Mouse (Mus musculus) adrenal gland, postnatal 14 days (tissue): ENCODE data around the gene Grap2. TPM values are rescaled to one million over a fixed set of nuclear protein-coding genes. Genes with fewer than 3 reads are reported as not detected.
"Not testable (repeated sequence)": the region's sequence is repeated elsewhere in the genome, so short reads cannot be mapped to it uniquely, and the experiment has no call there.

Experiments
- DNase-seq: peaks from one replicate; pipeline ENCODE4 v3.0.0; 2021; ENCODE audit warnings: mixed read lengths
- total RNA-seq: library from RNA; stranded (reverse); gene quantifications from 2 replicates; pipeline ENCODE4 v1.2.3, GENCODE M21; 2021

The Grap2 gene
- total RNA-seq, 1 experiment from 2014 or later, result 3.0 TPM

DNA sequence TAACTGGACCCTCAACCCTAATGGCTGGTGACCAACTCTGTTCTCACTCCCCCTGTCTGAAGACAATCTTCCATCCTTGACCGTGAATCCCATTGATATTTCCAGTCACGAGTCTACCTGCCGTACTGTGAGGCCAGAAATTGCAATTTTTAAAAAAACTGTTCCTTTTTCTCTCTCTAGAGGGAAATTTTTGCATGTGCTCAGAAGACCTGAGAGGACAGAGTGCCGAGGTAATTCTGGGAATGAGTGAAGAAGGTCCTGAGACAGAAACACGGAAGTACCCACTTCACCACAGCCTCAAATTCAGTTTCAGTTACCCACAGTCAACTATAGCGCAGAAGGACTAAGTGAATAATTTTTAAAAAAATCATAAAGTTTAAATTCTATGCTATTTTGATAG lies 5.7 kb upstream of the Grap2 start:
- DNase-seq, result no peak

DNA sequence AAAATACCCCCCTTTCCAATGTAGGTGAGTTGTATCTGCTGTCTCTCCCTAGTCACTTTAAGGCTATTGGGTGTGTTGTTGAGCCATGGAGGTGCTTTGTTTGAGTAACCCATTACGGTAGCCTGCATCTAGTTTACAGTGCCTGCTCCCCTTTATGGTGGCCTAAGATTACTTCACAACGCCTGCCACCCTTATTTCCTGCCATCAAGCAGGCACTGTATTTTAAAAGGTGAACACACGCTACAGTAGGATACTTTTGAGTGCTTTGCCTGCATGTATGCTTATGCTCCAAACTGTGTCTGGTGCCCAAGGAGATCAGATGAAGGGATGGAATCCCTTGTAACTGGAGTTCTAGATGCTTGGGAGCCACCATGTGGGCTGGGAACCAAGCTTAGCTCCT lies 5.3 kb upstream of the Grap2 start:
- no peak for DNase-seq

DNA sequence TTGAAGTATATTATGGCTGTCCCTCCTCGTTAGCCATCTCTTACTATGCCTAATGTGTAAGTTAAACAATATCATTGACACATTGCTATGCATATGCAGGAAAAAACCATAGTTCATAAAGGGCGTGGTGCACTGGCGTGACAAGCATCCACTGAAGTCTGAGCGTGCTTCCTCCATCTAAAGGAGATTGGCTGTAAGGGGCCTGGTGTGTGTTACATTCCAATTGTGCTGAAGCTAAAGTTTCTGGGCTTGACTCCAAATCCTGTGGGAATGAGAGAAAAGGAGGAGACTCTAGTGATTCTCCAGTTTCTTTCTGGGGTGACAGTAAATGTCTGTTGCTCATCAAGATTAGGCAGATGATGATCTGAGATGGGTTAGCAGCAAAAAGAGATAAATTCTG lies 4.7 kb upstream of the Grap2 start:
- no peak for DNase-seq

DNA sequence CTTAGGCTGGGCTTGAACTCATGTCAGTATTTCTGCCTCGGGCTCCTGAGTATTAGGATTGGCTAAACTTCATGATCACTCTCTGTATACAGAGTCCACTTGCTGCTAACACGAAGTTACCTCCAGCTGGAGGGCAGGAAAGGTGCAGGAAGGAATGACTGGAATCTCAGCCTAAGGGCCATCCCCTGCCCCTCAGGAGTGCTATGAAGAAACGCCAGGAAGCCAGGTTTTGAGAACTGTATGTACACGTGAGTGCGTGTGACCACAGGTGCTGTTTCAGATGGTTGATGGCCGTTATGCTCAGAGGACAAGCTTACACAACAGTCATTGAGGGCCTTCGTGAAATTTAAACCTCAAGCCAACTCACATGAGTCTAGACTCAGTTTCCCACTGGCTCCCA lies 3.2 kb upstream of the Grap2 start:
- DNase-seq, result no peak

DNA sequence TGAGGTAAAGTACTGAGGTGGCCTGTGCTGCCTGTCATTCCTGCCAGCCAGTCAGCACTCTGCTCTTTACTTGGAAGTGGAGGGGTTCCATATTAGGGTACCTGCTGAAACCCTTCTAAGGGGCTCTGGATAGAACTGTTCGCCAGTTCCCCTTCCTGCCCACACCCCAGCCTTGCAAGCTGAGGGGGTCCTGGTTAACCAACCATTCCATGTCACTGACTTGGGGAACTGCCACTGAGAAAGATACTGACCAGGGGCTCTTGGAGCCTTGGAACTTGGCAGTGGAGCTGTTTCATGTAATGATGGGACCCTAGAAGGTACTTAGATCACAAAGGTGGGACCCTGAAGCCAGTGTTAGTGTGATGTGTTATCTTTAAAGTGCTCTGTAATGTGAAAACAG lies 2.2 kb upstream of the Grap2 start:
- no peak for DNase-seq

DNA sequence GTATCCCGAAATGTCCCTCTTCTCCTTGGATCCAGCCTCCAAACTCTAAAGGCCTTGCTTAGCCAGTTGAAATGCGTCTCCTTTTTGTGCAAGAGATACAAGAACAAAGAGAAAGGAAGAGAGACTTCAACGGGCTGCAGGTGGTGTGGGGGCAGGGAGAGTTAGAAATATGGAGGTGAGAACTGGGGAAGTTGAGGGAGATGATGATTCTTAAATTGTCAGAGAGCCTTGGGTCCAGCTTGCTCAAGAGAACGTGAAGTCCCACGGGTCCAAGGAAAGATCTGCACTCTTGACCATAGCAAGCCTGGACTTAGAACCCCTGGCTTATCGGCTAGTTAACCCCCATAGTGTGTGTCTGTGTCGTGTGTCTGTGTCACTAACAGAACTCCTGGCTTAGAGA lies 783 bp upstream of the Grap2 start:
- no peak for DNase-seq

DNA sequence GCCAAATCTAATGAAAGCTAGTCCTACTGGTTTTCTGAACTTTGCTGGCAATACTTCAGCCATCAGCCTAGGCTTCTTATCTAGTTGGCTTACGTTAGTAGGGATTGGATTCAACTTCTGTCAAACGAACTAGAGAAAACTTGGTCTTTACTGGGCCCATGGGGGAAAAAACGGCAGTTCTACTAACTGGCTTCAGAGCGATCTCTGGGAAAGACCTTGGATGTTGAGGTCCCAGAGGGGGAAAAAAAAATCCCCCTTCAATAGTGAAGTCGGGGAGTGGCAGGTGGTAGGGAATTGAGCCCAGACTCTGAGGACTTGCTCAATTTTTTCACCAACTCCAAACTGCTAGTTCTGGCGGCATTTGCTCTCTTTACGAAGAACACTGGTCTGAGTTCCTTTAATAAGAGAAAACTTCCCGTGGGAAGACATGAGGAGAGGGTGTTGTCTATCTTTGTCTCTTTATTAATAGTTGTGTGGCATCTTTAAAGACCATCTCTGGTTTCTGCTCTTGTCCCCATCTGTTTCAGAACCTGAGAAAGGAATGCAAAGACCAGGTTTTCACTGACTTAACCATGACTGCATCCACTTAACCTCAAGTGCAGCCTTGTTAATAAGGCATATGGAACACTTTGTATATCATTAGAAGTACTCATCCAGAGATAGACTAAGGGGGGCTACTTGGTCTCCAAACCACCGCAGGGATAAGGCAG lies 572 bp downstream of the Grap2 start:
- DNase-seq, result no peak

DNA sequence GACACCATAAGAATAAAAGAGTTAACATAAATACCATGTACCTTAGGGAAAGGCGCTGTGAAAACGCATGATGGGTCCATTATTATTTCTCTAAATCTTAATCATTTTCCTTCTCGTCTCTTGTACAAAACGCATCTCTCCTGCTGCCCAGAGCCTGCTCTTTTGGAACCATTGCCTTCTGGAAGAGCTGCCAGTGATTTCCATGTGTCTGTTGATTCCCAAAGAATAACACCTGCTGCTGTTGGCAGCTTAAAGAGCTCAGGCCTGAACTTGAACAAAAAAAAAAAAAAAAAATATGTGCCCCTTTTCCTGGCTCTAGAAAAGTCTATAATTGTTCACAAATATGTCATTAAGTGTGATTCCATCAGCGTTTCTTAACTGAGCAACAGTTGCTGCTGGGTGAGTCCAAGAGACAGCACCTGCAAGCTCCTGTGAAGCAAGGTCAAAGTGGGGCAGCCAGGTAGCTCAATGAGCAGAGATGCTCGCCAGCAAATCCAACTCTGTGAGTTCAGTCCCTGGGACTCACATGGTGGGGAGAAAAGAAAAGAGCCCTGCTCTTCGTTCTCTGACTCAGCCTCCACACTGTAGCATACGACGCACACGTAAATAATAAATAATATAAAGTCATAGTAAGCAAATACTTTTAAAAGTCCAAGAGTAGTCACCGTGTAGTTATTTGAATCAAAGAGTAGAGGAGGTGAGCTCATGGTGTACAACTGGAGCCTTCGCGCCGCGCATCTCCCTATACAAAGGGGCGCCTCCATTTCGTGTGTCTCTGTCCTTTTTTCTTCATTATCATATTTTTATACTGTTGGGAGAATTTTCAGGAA lies 2.0 kb downstream of the Grap2 start:
- DNase-seq, result no peak

DNA sequence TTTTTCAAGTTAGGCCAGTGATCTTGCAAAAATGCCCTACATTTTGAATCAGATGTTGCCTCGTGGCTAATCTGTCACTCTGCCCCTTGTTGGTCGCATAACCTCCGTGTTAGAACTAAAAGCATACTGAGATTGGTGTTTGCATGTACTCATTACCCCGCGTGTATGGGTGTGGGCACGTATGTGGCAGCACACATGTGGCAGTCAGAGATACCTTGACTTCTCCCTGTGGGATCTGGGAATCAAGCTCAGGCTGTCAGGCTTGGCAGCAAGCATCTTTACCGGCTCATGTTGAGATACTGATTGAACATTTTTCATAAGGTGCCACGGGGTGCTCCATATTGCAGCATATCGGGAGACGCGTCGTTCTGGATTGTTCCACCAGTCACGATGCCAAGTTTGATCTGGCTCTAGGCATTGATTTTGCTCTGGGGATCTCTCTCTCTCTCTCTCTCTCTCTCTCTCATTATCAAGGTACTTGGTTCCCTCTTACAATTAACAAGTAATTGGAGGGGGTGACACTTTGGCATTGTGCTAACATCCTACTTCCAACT lies 3.5 kb downstream of the Grap2 start:
- no peak for DNase-seq

DNA sequence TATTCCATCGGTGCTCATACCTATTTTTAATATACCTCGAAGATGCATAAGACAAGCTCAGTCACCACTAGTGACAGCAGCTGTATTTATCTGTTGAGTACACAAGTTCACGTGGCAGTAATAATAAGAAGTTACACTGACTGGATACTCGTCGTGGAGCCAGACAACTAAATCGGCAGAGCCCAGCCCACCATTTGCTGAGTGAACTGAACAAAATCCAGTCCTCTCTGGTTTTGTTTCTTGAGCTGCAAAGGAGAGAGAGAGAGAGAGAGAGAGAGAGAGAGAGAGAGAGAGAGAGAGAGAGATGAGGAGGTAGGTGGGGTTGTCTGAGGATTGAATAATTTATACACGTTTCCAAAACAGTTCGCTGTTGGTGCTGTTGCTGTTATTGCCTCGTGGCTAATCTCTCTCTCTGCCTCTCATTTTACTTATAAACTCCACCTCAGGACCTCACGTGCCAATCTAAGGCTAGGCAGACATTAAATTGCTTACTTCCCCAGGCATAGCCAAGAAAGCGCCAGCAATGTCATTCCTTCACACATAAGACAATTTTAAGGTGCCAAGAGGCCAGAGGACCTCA lies 4.1 kb downstream of the Grap2 start:
- DNase-seq, result no peak

DNA sequence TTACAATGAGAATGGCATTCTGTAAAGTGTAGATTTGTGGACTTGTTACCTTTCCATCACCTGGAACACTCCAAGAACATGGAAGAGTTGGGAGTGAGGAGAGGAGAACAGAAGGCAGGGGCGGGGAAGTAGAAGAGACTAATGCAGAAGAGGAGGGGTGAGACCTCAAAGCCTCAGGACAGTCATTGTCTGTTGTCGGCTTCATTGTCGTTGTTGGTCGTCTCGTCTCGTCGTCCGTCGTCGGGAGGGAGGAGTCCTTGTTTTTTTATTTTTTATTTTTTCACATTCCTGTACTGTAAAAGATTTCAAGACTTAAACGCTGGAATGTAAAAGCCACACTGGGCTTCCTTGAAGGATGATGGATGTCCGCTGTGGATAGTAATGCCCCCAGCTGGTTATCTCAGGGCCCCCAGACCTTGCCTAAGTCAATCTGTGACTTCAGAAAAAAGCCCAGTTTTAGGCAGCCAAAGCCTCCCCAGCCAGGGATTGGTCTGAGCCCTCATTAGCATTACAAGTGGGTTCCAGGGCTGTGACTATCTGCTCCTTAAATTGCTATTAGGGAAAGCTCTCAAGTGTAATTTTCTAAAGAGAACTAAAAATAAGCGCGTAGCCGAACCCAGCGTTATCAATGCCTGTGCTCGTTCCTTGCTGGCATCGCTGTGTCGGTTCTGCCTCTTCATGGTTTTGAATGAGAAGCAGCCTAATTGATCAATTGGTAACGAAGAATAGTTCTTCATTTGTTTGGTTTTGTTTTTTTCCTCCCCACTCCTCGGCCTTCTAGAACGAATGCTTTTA lies 5.0 kb downstream of the Grap2 start:
- DNase-seq, result no peak

DNA sequence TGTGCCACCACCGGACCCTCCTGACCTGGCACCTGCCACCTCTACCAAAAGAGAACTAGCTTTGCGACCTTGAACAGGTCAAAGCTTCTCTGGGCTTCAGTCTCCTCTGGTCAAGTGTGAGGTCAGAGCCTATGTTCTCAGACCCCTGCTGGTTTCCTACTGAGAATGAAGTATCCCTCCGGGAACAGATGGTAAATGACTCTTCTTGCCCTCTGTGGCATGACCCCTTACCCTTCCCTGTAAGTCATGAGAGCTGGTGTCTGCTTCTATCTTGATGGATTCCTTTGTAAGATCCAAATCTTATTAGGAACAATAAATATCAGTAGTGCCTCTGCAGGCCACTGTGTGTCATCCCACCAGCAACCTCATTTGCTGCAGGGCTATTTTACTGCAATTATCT lies 6.7 kb downstream of the Grap2 start:
- no peak for DNase-seq

DNA sequence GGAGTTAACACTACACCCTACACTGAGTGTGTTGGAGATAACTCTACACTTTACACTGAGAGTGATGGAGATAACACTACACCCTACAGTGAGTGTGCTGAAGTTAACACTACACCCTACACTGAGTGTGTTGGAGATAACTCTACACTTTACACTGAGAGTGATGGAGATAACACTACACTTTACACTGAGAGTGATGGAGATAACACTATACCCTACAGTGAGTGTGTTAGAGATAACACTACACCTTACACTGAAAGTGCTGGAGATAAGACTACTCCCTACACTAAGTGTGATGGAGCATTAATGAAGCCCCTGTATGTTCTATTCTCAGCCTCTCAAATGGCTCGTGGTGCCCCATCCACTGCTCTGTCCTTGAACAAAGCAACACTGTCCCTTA lies 8.2 kb downstream of the Grap2 start:
- DNase-seq, result not testable (repeated sequence)

DNA sequence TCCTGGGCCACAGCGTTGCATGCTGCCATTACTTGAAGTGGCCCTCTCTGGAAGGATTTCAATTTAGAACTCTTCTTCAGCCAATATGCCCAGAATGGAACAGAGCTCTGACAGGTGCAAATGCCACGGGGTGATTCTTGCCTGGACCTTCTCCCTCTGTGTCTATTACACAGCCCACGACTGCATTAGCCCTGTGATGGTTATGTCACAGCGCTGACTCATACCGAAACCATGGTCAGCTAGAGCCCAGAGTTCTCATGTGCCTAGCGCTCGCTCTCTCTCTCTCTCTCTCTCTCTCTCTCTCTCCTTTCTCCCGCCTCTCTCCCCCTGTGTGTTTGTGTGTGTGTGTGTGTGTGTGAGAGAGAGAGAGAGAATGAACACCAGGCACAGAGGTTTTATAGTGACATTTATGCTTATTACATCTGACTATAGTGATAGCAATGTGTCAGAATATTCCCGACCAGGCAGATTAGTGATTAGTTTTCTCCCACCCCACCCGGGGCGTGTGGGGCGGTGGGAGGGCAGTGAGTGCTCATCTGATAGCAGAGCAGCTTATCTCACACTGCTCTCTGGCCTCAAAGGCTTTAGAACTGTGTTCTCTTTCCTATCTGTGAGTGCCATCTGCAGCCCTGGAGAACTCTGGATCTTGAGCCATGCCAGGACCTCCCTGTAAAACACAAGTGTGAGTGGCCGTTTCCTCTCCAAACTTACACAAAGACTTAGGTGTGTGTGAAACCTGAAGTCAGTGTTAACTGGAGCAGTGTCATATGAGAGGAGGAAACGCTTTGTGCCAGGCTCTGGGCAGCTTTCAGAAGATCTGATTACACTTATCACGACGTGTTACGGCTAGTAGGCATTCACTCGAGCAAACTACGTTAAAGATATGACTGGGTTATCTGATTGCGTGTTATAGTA lies 10.4 kb downstream of the Grap2 start:
- peak; percentile 68 for DNase-seq

DNA sequence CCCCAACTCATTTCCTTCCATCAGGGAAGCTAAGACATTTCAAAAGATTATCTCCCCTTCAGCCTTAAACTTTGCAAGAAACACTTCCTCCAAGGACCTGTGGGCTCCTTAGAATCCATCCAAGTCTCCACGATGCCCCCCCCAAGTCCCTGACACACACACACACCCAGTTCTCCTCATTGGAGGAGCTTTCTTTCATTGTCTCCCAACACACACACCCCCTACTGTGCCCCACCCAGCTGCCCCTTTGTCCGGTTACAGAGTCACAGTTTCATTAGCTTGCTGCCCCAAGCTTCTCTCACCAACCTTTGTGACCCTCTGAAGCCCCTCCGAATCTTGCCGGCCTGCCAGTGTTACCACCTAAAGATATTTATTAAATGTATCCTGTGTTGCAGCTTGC lies 13.9 kb downstream of the Grap2 start:
- no peak for DNase-seq

DNA sequence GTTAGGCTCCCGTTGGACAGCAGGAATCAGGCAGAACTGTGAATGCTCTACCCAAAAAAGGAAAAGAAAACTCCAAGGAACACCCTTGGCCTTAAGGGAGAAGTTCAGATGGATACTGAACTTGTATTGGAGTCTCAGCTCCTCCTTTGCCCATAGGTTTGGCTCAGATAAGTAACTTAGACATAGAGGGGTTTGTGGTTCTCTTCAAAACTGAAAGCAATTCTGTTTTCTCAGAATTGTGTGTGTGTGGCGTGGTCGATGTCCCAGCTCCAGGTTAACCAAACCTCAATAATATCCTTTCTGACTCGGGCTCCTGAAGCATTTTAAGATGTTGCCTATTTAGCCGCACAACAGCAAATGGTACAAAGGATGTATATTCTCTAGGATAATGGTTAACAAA lies 18.2 kb downstream of the Grap2 start:
- DNase-seq, result no peak

DNA sequence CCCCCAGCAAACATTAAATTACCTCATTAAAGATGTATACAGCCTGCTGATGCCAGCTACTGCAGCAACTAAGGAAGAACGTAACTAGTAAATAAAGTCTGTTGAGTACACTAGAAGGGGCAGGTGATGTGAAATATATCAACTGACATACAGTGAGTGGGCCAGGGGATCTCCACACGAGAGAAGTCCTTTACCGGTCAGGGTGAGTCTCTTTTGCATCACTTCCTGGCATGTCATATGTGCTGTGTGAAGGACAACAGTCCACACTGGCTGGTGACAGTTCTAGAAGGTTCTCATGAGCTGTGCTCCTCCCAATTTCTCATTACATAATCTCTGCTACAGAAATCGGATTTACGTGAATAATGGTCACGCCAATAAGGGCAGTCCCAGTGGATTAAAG lies 20.3 kb downstream of the Grap2 start:
- DNase-seq, result no peak

DNA sequence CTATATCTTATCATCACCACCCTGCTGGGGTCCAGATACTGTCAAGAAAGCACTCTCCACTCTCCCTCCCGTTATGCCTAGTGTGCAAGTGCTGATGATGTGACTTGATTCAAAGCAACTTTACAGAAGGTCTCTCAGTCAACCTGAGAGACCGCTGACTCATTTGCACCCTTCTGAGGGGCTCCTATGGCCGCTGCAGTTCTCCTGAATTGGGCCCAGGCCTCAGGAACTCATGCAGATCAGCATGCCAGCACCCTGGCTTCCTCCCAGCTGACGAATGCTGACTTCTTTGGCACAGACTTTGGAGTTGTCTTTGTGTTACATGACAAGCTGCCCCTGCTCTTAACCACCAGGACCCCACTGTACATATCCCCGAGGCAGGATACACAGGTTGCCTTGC lies 21.5 kb downstream of the Grap2 start:
- no peak for DNase-seq

DNA sequence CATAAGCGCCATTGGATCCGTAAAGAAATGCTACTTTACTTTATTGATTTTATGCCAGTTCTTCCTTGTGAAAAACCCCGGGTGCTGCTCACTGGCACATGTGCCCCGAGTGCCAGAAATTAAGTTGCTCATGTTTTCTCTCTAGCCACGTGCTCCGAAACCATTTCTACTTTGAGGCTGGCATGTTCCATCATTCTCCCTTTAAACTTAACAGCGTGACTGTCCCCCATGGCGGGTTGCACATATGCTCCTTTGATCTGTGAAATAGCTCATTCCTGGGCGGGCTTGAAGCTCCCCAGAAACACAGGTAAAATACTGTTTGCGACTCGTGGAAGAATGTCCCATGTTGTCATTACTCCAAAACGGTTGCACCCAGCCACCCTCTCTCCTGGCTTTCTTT lies 26.4 kb downstream of the Grap2 start:
- DNase-seq, result no peak

DNA sequence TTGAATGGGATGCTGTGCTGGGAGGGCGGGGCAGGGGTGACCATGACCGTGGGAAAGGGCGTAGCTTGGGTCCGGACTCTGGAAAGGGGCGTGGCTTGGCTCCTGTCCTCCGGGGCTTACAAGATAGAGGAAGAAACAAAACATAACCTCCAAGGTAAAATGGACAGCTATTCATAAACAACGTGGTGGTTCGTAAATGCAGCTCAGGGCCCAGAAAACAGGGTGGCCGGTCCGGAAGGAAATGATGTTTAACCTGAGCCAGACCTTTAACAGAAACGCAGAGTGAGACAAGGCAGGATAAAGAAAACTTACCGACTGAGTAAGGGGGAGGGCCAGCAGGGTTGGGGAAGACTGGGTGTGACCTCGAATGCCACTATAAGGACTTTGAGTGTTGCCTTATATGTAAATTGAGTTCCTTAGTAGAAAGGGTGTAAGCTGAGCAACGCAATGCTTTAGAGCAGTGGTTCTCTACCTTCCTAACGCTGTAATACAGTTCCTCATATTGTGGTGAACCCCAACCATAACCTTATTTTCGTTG lies 26.9 kb downstream of the Grap2 start:
- peak; percentile 70 for DNase-seq

DNA sequence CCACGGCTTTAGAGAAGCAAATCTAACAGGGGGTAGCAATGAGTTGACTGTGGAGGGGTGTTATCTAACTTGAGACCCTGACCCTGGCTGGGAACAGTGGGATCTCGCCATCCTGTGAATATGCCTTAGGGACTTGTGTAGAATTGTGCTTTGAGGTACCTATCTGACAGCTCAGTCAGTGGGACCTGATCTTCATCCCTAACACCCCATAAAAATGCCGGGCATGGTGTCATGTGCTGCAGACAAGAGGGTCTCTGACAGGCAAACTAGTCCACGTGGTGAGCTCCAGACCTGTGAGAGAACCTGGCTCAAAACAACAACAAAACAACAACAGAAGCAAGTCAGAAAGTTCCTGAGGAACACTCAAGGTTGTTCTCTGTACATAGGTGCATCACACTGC lies 27.4 kb downstream of the Grap2 start:
- DNase-seq, result no peak
